Comparison of ENCODE assay signal across 8 mouse cellular contexts in the genomic region with DNA sequence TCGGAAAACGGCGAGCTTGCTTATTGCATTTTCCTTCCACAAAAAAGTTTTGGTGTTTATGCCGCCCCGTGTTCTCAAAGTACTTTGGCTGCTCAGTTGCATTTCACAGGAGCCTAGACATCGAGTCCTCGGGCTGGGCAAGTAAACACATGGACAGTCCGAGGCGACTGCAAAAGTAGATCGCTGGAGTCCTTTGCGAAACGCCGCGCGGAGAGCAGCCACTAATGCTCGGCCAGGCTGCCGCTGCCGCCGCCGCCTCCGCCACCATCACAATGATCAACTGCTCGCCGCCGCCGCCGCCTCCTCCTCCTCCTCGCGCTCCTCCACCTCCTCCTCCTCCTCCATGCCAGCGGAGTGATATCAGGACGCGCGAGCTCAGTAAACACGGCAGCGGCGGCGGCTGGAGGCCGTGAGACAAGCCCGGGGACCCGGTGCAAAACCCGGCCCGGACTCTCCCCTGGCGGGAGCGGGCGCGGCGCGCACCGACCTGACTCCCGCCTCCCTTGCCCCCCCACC. TPM values are rescaled to one million over a fixed set of nuclear protein-coding genes. Genes with fewer than 3 reads are reported as not detected.
DNase-seq lines count a peak whose midpoint lies in the region; ATAC-seq lines count a peak whose summit lies in the region.

Gene Maml3 (minus strand): TSS at position 441 of the 516 bp plus-strand sequence.

- no peaks in the 10 kb centered on the region for H3K4me1 ChIP-seq in intestine, embryonic 15.5 days (replicated peaks)
- peaks cover 28% of the 10 kb centered on the region for H3K4me1 ChIP-seq in midbrain, embryonic 10.5 days

- under 1% methylated on average over 40 of the region's 49 CpGs for WGBS in intestine, embryonic 15.5 days
- WGBS in midbrain, embryonic 10.5 days = under 1% methylated on average over 49 of the region's 49 CpGs

- ATAC-seq in intestine, embryonic 15.5 days = peak; percentile 39

- no peaks in the 10 kb centered on the region for H3K36me3 ChIP-seq in intestine, embryonic 15.5 days
- H3K36me3 ChIP-seq in midbrain, embryonic 10.5 days = 0 out of 2 replicates have a peak, but pooled peaks cover 1% of the 10 kb centered on the region

- H3K9me3 ChIP-seq in intestine, embryonic 15.5 days = no peaks in the 10 kb centered on the region
- H3K9me3 ChIP-seq in midbrain, embryonic 10.5 days (replicated peaks) = no peaks in the 10 kb centered on the region; the same call in 1 of the 2 replicates

- H3K27ac ChIP-seq in intestine, embryonic 15.5 days = peak within 1 kb of the TSS; percentile 99
- peak within 1 kb of the TSS; percentile 99 for H3K27ac ChIP-seq in midbrain, embryonic 10.5 days (replicated peaks)

- no peaks in the 10 kb centered on the region for H3K27me3 ChIP-seq in intestine, embryonic 15.5 days (replicated peaks)
- H3K27me3 ChIP-seq in midbrain, embryonic 10.5 days (ENCODE audit: low read depth, poor library complexity, severe bottlenecking) = no peaks in the 10 kb centered on the region

- intact Hi-C loops in gastrocnemius, postnatal 36 days (cut with DNase I) = loop anchor here (5.0 kb wide), 2 partner anchors 57 to 93 kb away; no protein-coding TSS in a partner anchor
- intact Hi-C loops in left cerebral cortex, postnatal 36 days (cut with DNase I) = loop anchor here (5.0 to 10.0 kb wide), 2 partner anchors 190 to 237 kb away; no protein-coding TSS in a partner anchor

- peak within 1 kb of the TSS; percentile 83 for H3K4me3 ChIP-seq in intestine, embryonic 15.5 days (replicated peaks)
- peak within 1 kb of the TSS; percentile 91 for H3K4me3 ChIP-seq in midbrain, embryonic 10.5 days

- peak within 1 kb of the TSS; percentile 87 for H3K9ac ChIP-seq in intestine, embryonic 15.5 days

- peak within 1 kb of the TSS; percentile 92 for H3K4me2 ChIP-seq in intestine, embryonic 15.5 days (replicated peaks)

- peak; percentile 95 for DNase-seq in adrenal gland, postnatal 10 days
- DNase-seq in embryo, embryonic 11.5 days (ENCODE audit: low read depth, low spot score) = peak; percentile 90
- DNase-seq in gastrocnemius, postnatal 36 days = peak; percentile 87 to 88
- peak; percentile 81 for DNase-seq in left cerebral cortex, postnatal 36 days (ENCODE audit: low spot score in 2 of 2)
- DNase-seq in midbrain, embryonic 10.5 days (ENCODE audit: low spot score) = peak; percentile 97
- DNase-seq in right cerebral cortex, postnatal 36 days (ENCODE audit: low spot score in 2 of 2) = peak; percentile 65 to 72
- peak; percentile 89 to 90 for DNase-seq in urinary bladder, postnatal 4 days (ENCODE audit: low spot score in 2 of 2)

RNA-seq across cellular contexts. Expression of gene Maml3, which starts in this region (rescaled TPM):
- 10 to 100 TPM in 1 of 2 experiments, 1 to 10 TPM in 1; 8.3 to 10.9 TPM for total RNA-seq in adrenal gland, postnatal 10 days (2021)
- 1 to 10 TPM; 1.9 to 2.6 TPM for total RNA-seq in gastrocnemius, postnatal 36 days (2021)
- polyA plus RNA-seq in intestine, embryonic 15.5 days (2015; fragmentation: Nextera tagmentation; extraction: Ambion mirVana) = 4.1 and 4.9 TPM in 2 replicates
- total RNA-seq in left cerebral cortex, postnatal 36 days (2021) = 10 to 100 TPM in 1 of 2 experiments, 1 to 10 TPM in 1; 6.2 to 11.9 TPM
- 5.4 and 6.8 TPM in 2 replicates for polyA plus RNA-seq in midbrain, embryonic 10.5 days (2016; fragmentation: Nextera tagmentation; extraction: Ambion mirVana)

Comparison
In these comparisons a context has a peak if more than half of its experiments do, and no peak if none do; other contexts are left out.
1. Peak in every context shown above with its lines: DNase-seq, ATAC-seq, H3K4me3 ChIP-seq and H3K27ac ChIP-seq.